Mouse (Mus musculus) embryonic fibroblast, embryonic 13.5 days (primary cell): Measurements from ENCODE around the gene Aanat. TPM values are rescaled to one million over a fixed set of nuclear protein-coding genes. Genes with fewer than 3 reads are reported as not detected.
A peak's percentile ranks its signal among the peaks of the same experiment; 100 is the strongest.

ENCODE experiments used
- H3K27ac ChIP-seq: 2 replicates; pipeline ENCODE4 v1.5.1; 2012; ENCODE audit warnings: low read length, control low read depth, inconsistent platforms; ENCODE audit not compliant: insufficient read depth
- H3K4me1 ChIP-seq: 2 replicates; pipeline ENCODE4 v1.6.1; 2011; ENCODE audit warnings: low read length; ENCODE audit not compliant: control insufficient read depth, insufficient read depth
- H3K4me3 ChIP-seq: 2 replicates; pipeline ENCODE4 v1.5.1; 2011; ENCODE audit warnings: mild to moderate bottlenecking, control low read depth, low read length; ENCODE audit not compliant: insufficient read depth
- CTCF ChIP-seq: IDR thresholded peaks from 2 replicates; pipeline ENCODE4 v1.5.1; 2011; ENCODE audit warnings: mild to moderate bottlenecking, control low read depth, low read length, moderate library complexity, borderline replicate concordance; ENCODE audit not compliant: insufficient read depth
- POLR2A ChIP-seq: IDR thresholded peaks from 2 replicates; pipeline ENCODE4 v1.6.1; 2011; ENCODE audit warnings: low read depth, mild to moderate bottlenecking, control low read depth, low read length, moderate library complexity
- polyA plus RNA-seq: library from polyadenylated mRNA; stranded (reverse); fragments of >200 nt; gene quantifications from 2 replicates; pipeline ENCODE4 v1.2.4, GENCODE M21; 2011; ENCODE audit warnings: low read depth; ENCODE audit not compliant: missing spikeins, insufficient read length

Aanat gene
- polyA plus RNA-seq, 1 experiment = not detected

DNA sequence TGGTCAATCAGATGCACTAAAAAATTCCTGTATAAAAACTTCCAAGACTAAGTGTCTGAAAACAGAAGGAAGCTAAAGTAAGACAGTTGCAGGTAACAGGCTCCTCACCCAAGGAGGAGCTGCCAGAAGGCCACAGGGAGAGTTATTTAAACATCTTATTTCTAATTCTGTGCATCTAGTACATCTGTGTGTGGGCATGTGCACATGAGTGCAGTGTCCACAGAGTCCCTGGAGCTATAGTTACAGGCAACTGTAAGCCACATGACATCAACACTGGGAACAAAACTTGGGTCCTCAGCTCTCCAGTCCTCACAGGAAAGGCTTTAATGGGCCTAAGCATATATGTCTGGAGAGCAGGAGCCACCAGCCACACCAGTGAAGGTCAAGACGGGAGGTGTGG is 34.0 kb upstream of the Aanat start:
- no peak overlapping the region for H3K4me3 ChIP-seq
- H3K27ac ChIP-seq = no peak overlapping the region
- no peaks in the 10 kb centered on the region for H3K4me1 ChIP-seq
- TF ChIP-seq POLR2A (no peak), CTCF (no peak)

DNA sequence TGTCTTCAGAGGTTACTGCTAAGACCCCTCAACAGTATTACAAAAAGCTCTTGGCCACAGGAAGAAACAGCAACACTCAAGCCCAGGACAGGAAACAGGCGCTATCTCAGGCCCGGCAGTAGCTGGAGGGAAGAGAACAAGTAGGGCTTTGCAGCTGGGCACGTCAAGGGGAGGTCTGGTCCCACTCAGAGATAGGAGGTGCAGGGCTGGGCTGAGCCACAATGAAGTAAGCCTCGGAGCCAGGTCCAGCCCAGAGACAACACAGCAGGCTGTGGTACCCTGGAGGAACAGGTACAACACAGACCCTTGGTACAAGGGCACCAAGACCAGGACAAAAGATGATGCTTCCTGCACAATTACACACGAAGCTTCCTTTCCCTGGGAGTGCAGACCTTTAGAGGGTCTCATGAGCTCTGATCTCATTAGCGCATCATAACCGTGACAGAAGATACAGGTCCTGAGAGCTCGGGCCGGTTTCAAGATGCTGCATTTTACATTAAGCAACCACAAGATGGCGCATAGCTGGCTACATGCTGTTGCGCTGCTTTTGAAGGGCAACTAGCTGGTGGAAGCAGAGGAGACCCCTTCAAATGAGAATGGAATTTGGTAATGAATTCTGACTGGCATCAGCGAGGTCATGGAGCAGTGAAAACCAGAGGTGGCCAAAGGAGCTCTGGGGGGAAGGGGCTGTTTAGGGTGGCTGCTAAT is 31.9 kb upstream of the Aanat start:
- Histone ChIP-seq H3K4me1 (no peaks in the 10 kb centered on the region), H3K27ac (no peak overlapping the region), H3K4me3 (no peak overlapping the region)
- peak; percentile 69; the same call in 1 of the 2 replicates for TF ChIP-seq CTCF
- no peak for TF ChIP-seq POLR2A

DNA sequence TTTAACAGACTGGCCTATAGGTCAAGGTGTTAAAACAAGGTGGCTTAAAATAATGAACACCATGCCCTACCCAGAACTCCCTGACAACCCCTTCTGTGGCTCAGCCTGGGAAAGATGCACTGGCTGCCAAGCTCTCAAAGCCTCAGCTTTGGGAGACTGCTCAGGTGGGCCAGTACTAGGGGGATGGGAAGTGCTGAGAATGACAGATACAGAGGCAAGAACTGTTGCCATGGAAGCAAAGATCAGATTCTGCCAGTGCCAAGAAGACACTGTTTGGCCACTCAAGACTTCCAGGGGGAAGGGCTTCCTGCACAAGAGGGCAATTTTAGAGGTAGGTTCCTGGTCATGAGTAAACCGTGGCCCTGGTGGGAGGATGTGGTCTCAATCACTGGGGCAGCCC is 30.7 kb upstream of the Aanat start:
- Histone ChIP-seq H3K4me3 (no peak overlapping the region), H3K4me1 (no peaks in the 10 kb centered on the region)
- TF ChIP-seq CTCF (no peak), POLR2A (no peak)

DNA sequence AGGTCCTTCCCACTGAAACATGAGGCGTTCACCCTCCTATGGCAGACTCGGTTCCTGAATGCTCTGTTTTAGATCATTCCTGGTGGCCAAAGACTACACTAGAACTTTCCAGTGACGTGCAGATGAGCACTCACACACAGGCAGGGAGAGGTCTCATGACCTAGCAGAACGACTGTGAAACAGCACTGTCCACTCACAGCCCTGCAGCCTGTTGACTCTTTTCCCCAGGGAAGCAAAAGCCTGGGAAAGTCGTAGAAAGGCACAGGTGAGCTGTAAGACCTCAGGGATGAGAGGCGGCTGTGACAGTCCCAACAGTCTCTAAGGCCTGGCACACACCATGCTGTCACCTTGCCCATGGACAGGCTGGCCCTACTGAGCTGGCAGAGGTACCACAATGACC is 29.9 kb upstream of the Aanat start:
- H3K27ac ChIP-seq = no peak overlapping the region
- H3K4me3 ChIP-seq = no peak overlapping the region
- no peaks in the 10 kb centered on the region for H3K4me1 ChIP-seq
- TF ChIP-seq CTCF (no peak), POLR2A (no peak)

More for the DNA sequence above, 30.7 kb upstream of the Aanat start:
- H3K27ac ChIP-seq = no peak overlapping the region

DNA sequence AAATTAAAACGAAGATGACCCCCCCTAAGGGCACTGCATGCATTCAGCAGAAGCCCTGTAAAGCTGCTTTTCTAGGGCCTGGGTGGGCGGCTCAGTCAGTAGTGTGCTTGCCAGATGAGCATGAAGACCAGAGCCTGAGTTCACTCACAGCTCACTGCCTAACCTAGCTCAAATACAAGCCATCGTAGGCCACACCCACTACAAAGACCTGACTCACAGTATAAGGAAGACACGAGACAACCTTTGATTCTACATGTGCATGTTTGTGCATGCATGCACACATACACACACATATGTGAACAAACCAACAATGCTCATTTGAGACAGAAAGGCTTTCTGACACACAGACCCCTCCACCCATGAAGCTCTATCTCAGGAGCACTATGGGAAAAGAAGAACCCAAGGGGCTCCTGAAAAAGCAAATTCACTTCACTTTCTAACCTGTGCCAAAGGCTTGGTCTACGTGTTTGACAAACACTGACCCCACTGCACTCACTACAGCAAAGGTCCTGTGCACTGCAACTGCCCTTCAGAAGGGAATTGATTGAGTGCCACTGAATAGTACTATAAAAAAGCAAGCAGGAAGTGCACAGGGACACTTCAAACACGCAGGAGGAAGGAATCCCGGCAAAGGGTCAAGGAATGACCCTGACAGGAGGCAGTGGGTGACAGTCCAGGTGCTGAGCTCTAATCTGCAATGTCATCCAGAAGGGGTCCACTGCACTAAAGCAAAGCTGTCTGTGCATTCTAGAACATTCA is 20.8 kb upstream of the Aanat start:
- no peak for TF ChIP-seq POLR2A
- TF ChIP-seq CTCF = no peak
- Histone ChIP-seq H3K4me1 (no peaks in the 10 kb centered on the region), H3K27ac (no peak overlapping the region), H3K4me3 (no peak overlapping the region)

DNA sequence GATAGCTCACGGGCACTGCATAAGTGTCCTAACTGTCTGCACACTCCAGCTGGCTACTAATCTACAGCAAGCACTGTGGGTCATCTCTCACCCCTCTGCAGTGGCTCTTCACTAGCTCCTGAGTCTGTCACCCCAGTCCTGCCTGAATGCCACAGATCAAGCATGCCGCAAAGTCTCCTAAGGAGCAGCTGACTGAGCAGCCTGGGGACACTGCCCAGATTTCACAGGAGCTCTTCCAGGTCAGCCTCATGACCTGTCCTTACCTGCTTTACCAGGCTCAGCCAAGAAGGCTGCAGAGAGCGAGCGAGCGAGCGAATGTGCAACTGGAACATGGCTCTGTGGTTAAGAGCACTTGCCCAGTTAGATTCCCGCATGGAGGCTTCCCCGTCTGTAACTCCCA is 18.7 kb upstream of the Aanat start:
- peaks cover 8% of the 10 kb centered on the region; the same call in 1 of the 2 replicates for H3K4me1 ChIP-seq
- TF ChIP-seq POLR2A (no peak), CTCF (no peak)
- no peak overlapping the region for H3K4me3 ChIP-seq
- H3K27ac ChIP-seq = no peak overlapping the region

DNA sequence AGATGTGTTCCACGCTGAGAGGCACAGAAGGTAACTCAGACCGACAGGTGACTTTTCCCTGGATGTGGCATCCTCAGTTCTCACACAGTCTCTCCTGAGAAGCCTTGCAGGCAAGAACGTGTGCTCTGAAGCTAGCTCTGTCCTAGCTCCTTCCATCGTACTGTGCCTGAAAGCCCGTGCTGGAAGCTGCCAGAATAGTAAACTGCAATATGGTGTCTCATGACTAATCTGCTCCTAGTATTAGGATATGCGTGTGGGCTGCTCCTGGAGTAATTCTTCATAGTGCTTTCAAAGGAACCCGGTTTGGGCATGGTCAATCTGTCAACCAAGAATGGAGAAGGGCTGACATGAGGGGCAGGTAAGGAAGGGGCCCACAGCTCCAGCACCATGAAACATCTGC is 15.4 kb upstream of the Aanat start:
- TF ChIP-seq POLR2A = no peak
- TF ChIP-seq CTCF = no peak
- H3K27ac ChIP-seq = no peak overlapping the region
- H3K4me1 ChIP-seq = peaks cover 22% of the 10 kb centered on the region
- H3K4me3 ChIP-seq = no peak overlapping the region

DNA sequence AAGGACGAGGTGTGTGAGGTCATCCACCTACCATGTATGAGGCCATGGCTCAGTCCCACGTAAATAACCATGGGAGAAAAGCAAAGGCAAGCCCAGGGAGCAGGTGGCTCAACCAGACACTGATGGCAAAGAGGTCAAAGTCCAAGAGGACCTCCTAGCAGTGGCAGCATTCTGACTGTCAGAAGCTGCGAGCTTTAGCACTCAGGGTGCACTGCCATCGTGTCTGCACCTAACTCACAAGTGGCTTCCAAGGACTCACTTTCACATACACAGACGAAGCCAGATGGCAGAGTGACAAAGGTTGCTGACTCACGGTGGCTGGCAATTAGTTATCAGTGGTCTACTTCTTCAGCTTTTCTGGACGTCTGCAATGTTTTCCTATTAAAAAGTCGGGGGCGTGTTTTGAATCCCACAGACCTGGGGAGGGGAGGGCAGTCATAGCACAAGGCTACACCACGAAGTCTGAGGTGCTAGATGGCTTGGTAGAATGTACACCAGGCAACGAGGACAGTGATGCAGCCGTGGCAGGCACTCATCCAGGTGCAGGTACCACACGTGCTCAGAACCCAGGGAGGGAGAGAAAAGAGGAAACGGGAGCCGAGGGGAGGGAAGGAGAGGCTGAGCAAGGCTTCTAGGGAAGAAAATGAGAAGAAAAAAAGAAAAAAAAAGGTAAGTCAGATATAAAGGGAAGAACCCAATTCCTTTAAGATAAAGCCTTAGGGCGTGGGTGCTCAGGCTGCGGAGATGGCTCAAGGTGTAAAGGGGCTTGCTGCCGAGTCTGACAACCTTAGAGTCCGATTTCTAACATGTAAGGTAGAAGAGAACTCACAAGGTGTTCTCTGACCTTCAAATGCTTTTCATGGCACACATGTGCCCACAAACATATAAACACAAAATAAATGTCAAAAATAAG is 14.2 kb upstream of the Aanat start:
- TF ChIP-seq CTCF (no peak), POLR2A (no peak)
- Histone ChIP-seq H3K4me3 (no peak overlapping the region), H3K27ac (no peak overlapping the region), H3K4me1 (peaks cover 22% of the 10 kb centered on the region)

DNA sequence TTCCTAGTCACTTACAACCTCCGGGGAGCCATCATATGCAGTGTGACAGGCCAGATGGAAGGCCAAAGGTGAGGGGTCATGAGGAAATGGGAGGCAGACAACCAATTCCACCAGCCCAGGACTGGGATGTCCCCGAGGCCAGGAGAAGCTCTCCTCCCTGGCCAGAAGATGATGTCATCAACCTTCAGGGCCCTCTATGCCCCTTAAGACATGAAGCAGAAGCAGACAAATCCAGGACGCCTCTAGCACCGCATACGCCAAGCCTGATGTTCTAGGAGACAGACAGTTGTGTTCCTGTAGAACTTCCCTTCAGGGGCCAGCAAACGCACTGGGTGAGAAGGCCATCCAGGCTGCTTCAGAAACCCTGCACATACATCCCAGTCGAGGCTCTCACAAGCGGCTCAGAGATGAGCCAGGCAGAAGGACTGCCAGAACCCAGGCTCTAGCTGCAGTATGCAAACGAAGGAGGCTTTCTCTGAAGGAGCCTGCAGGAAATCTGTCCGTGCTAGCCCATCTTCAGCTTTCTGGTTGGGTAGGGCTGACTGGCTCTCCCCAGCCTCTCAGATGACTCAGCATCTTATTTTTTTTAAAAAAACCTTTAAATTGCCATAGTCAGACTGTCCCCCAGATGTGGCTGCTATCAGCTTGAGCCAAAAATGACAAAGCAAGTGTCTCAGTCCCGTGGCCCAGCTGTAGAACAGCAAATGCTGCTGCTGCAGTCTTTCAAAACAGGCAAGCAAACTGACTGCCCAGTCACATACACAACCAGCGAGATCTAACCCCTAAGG is 13.3 kb upstream of the Aanat start:
- TF ChIP-seq CTCF (no peak), POLR2A (no peak)
- Histone ChIP-seq H3K27ac (peak overlapping the region; percentile 56), H3K4me1 (peaks cover 22% of the 10 kb centered on the region), H3K4me3 (no peak overlapping the region)

DNA sequence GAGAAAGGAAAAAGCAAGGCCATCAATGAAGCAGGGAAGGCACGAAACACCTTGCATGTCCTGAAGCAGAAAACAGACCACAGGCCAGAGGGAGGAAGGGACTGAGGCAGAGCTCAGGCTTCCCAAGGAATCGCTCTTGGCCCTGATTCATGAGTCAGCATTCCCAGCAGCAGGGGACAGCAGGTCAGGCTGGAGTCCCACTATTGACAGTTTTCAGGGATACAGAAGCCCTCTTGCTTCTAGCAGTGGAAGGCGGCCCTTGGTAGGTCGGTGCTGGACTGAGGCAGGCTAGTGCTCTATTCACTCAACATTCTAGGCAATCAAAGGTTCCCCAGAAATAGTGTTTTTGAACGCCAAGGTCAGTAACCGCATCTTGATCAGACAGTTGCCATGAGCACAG is 11.7 kb upstream of the Aanat start:
- TF ChIP-seq POLR2A (no peak), CTCF (no peak)
- peaks cover 22% of the 10 kb centered on the region for H3K4me1 ChIP-seq
- H3K27ac ChIP-seq = no peak overlapping the region
- no peak overlapping the region for H3K4me3 ChIP-seq
